Mouse (Mus musculus): ENCODE measurements at regions not wholly inside any gene's neighbourhood (a gene's known extent, or its start where the extent isn't known, plus 50 kb on each side); places are given as distances from the start of the nearest gene placed in this dataset.

GRCm38 (mm10) chr12:107230097-107230496, 258.3 kb upstream of the 3110018I06Rik start:
- DNase-seq (ENCODE audit: low read depth, low spot score), result no peak

DNA sequence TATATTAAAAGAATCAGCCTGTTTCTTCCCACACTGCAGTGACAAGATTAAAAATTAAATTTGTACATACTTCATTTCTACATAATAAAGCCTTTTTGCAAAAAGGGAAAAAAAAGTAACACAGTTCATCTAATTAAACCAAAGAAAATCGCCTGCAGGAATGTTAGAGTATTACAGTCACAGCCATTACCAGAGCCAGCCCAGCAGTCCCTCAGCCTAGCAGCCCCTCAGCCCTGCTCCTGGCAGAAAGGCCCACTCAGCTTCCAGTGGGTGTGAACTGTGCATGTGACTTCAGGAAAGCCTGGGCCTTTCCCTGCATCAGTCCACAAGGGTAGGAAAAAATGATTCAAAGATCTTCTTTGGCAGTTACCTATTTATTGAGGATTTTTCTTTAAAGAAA, 256.8 kb upstream of the 3110018I06Rik start:
- DNase-seq (ENCODE audit: low read depth, low spot score), result no peak

- no peak for DNase-seq (ENCODE audit: low read depth, low spot score)
Observed at GRCm38 (mm10) chr12:107250747-107251470, 237.5 kb upstream of the 3110018I06Rik start.

GRCm38 (mm10) chr12:107251981-107252380, 236.5 kb upstream of the 3110018I06Rik start:
- no peak for DNase-seq (ENCODE audit: low read depth, low spot score)

GRCm38 (mm10) chr12:107262076-107262475, 226.4 kb upstream of the 3110018I06Rik start:
- no peak for DNase-seq (ENCODE audit: low read depth, low spot score)

DNA sequence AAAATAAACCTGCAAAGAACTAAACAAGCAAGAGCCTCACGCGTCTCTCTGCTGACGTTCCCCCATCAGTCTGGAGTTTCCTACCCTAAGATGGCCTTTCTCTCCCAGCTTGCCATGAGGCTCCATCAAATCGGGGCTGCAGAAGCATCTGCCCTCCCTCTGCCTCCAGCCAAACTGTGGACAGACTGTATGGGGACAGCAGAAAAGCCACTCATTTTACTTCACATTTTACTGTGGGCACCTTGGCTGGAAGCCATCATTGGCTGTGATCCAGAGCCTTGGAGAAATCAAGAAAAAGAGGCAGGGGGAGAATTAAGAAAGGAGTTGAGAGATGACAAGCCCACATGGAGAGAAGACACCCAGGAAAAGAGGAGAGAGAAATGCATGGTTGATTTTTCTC, 225.9 kb upstream of the 3110018I06Rik start:
- no peak for DNase-seq (ENCODE audit: low read depth, low spot score)

DNA sequence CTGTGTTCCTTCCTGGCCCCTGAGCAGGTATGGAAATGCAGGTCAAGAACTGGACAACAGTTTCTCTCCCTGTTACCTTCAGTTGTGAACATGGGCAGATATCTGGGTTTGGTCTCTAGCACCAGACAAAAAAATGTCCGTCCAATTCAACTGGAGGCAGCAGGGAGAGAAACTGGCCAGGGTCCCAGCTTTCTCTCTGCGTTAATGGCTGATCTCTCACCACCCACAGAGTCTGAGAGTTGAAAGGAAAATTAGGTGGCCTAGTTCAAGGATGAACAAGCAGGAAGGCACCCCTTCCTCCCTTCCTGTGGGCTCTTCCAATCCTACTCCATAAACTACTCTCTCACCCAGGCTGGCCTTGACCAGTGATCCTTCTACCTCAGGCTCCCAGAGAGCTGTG, 221.7 kb upstream of the 3110018I06Rik start:
- no peak for DNase-seq (ENCODE audit: low read depth, low spot score)

- DNase-seq (ENCODE audit: low read depth, low spot score), result no peak
Observed at GRCm38 (mm10) chr12:107285622-107286021, 202.8 kb upstream of the 3110018I06Rik start.

GRCm38 (mm10) chr12:107291377-107291776, 197.1 kb upstream of the 3110018I06Rik start:
- no peak for DNase-seq (ENCODE audit: low read depth, low spot score)

DNA sequence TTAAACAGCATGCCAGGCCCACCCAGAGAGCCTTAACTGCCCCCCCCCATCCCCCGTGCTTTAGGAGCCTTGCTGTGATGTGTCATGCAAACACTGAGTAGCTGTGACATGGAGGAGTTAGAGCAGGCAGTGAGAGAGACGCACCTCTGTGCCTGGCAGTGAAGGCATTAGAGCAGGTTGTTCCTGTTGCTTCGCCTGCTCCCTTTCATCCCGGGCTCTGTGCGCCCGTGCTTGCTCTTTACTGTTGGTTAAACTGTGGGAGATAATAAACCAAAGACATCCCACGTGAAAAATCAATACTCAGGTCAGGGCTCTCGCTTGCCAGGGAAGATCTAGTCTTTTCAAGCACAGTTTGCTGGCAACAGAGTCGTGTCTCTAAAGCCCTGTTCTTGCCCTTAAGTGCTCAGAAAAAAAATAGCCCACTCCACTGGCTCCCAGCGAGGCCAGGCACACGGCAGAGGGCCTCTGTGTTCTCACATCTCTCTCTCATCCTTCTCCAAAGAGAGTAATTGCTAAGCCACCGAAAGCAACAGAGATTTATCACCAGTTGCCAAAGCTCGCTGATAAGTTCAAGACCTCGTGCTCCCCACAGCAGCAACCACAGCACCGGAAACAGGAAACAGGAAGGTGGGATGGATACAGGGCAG, 181.2 kb upstream of the 3110018I06Rik start:
- peak; percentile 7 for DNase-seq (ENCODE audit: low read depth, low spot score)

DNA sequence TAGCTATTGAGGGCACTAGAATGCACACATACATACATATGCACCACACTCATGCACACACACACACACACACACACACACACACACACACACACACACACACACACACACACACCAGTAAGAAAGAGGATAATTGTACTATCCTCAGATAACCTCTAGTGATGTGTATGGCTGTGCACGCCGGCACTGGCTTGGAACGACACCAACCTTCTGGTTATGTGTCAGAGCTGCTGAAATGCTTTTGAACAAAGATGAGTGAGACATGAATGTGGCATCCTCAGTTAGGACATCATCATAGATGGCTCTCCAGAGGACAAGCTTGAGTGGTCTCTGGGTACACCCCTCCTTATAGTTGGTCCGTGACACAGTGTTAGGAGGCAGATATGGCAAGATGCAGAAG, 173.0 kb upstream of the 3110018I06Rik start:
- DNase-seq (ENCODE audit: low read depth, low spot score), result no peak

DNA sequence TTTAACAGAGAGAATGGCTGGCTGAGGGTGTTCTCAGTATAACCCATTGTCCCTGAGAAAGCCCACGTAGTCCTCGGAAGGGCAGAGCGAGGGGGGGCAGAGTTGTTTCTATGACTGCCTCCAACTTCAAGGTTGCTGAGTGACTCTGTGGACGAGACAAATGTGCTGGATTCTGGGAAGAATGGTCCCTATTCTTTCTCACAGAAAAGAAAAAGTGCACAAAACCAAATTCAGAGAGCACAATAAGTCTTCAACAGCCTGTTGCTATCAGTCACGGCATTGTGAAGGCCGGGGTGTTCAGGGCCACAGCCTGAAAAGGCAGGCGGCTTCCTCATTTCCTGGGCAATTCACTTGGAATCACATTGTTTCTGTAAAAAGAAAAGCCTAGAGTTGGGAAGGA, 165.6 kb upstream of the 3110018I06Rik start:
- no peak for DNase-seq (ENCODE audit: low read depth, low spot score)

DNA sequence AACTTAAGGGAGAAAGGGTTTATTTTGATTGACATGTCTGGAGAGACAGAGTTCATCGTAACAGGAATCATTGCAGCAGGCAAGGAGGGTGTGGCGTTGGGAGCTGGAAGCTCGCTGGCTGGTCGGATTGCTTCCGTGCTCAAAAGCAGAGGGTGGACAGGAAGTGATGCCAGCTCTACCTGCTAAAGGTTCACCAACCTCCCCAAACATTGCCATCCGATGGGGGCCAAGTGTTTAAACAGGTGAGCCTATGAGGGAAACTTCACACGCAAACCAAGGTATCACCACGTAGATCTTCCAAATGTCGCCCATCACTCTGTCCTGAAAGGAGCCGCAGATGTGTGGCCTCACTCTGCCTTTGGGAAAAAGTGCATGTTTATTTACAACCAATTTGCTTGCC, 162.3 kb upstream of the 3110018I06Rik start:
- no peak for DNase-seq (ENCODE audit: low read depth, low spot score)

- DNase-seq (ENCODE audit: low read depth, low spot score), result no peak
Observed at GRCm38 (mm10) chr12:107327107-107327770, 161.2 kb upstream of the 3110018I06Rik start.

DNA sequence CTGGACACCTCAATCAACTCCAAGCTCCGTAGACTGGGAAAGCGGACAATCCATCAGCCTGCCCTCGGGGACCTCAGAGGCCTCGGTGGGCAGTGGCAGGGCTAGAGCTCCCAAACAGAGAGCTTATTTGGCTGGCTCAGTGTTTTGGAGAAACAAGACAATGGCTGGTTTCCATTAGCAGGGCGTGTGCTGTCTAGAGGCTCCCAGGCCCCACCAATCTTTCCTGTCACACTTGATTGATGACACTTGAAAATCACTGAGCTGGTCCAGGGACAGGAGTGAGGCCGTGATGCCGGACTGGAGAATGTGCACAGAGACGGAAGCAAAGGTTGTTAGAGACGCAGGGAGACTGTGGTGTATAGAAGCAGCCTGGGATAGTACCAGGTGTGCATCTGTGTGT, 159.4 kb upstream of the 3110018I06Rik start:
- no peak for DNase-seq (ENCODE audit: low read depth, low spot score)

- DNase-seq (ENCODE audit: low read depth, low spot score), result no peak
Observed at GRCm38 (mm10) chr12:107334366-107334765, 154.1 kb upstream of the 3110018I06Rik start.

- no peak for DNase-seq (ENCODE audit: low read depth, low spot score)
Observed at GRCm38 (mm10) chr12:107335106-107335505, 153.3 kb upstream of the 3110018I06Rik start.

DNA sequence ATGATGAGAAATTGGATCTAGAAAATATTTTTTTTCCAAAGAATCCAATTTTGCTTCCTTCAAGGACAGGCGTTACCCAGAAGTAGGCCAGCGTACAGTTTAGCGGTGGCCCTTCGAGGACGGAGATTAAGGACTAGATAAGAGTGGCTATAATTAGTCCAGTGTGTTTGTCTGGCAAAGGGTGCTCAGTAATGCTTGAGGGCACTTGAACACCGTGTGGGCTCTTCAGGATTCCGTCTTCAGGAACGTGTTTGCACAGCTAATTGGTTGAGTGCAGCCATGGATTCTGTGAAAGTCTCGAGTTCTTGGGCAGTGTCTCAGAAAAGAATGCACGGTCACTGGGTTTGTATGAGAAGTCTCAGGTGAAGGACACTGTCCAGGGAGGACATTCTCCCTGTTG, 149.7 kb upstream of the 3110018I06Rik start:
- no peak for DNase-seq (ENCODE audit: low read depth, low spot score)

DNA sequence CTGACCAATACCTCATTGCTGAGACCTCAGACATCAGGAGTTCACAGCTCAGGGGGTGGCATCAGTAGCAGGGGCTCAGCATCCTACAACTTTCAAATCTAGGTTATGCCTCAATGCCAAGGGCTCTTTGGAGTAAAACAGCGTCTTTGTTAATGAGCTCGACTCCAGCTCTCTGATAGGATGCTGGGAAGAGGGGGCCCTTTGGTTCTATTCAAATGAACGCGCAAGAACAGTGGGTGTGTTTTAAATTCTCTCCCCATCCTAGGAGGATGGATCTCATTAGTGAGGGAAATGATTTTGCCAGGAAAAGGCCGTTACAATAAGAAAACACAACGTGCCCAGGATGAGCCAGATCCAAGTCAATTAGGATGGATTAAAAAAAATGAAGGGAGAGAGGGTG, 132.2 kb upstream of the 3110018I06Rik start:
- no peak for DNase-seq (ENCODE audit: low read depth, low spot score)

- no peak for DNase-seq (ENCODE audit: low read depth, low spot score)
Observed at GRCm38 (mm10) chr12:107356974-107357373, 131.5 kb upstream of the 3110018I06Rik start.

DNA sequence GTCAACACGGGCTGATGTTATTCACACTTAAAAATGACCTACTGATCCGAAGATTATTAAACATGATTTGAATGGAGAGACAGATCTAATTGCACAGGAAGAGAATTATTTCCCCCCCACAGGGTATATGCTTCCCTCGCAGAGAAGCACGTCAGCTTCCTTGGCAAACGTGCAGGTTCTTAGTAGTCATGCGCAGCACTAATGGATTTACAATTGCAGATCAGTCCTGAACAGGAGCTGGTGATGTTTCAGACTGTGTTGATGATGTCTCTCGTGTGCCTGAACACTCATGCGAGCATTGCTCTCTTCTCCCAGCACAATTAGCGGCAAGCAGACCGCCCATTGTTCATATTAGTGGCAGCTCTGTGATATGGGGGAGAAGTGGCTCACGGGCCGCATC, 127.9 kb upstream of the 3110018I06Rik start:
- no peak for DNase-seq (ENCODE audit: low read depth, low spot score)

- DNase-seq (ENCODE audit: low read depth, low spot score), result peak; percentile 32
Observed at GRCm38 (mm10) chr12:107361606-107362005, 126.8 kb upstream of the 3110018I06Rik start.

GRCm38 (mm10) chr12:107362120-107362519, 126.3 kb upstream of the 3110018I06Rik start:
- peak; percentile 62 for DNase-seq (ENCODE audit: low read depth, low spot score)
